Mouse (Mus musculus) bone marrow macrophage, adult 2 months (primary cell): ENCODE measurements at regions not wholly inside any gene's neighbourhood (a gene's known extent, or its start where the extent isn't known, plus 50 kb on each side); places are given as distances from the start of the nearest gene placed in this dataset.
"Not testable (repeated sequence)": the region's sequence is repeated elsewhere in the genome, so short reads cannot be mapped to it uniquely, and the experiment has no call there.

Experiments
- CTCF ChIP-seq: IDR thresholded peaks from 2 replicates; pipeline ENCODE4 v1.5.1; 2012; ENCODE audit warnings: low read depth, mild to moderate bottlenecking, low read length, moderate library complexity
- POLR2A ChIP-seq: IDR thresholded peaks from 2 replicates; pipeline ENCODE4 v1.6.1; 2012; ENCODE audit warnings: mild to moderate bottlenecking, low read depth, low read length, borderline replicate concordance

DNA sequence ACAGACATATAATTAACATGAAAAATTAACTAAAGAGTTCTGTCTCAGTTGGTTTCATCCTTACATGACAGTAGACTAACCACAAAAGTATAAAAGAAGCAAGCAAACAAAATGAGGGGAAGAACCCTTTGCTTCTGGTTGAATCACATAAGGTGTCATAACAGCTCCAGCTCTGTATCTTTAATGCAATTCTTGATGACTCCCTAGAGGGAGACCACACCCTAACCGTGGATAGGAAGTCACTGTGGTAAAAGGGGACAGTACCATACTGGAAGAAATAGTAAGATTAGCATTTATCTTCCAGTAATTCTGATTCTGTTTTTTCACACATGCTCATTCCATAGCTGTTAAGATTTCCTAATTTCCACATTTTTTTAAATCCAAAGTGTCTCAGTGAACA lies 233.2 kb downstream of the Samd9l start:
- TF ChIP-seq POLR2A, CTCF: not testable (repeated sequence)
